Mouse (Mus musculus) lung, postnatal 0 days (tissue): Measurements from ENCODE around the gene Rag1. TPM values are rescaled to one million over a fixed set of nuclear protein-coding genes. Genes with fewer than 3 reads are reported as not detected.

Experiments
- ATAC-seq: fragments of 200-750 bp; cut with Nextera tagmentation; 2 replicates; pipeline ENCODE4 v1.8.0; 2017; ENCODE audit warnings: moderate library complexity
- DNase-seq: peaks from one replicate; pipeline ENCODE4 v3.0.0-alpha.2; 2016; ENCODE audit warnings: low spot score
- H3K27ac ChIP-seq: fragments of 300-500 bp; sonication (generic); 2 replicates; pipeline ENCODE4 v1.5.1; 2014; ENCODE audit warnings: antibody characterized with exemption, mild to moderate bottlenecking, low read length, mixed read lengths
- H3K27me3 ChIP-seq: fragments of 300-500 bp; sonication (generic); replicated peaks from 2 replicates; pipeline ENCODE4 v1.6.1; 2014; ENCODE audit warnings: low read length, mixed read lengths; ENCODE audit not compliant: insufficient read depth
- H3K36me3 ChIP-seq: fragments of 300-500 bp; sonication (generic); 2 replicates; pipeline ENCODE4 v1.6.1; 2014; ENCODE audit warnings: low read length, mixed read lengths; ENCODE audit not compliant: insufficient read depth
- H3K4me1 ChIP-seq: fragments of 300-500 bp; sonication (generic); 2 replicates; pipeline ENCODE4 v1.6.1; 2014; ENCODE audit warnings: antibody characterized with exemption, low read depth, low read length, mixed read lengths; ENCODE audit not compliant: insufficient read depth
- H3K4me2 ChIP-seq: fragments of 300-500 bp; sonication (generic); replicated peaks from 2 replicates; pipeline ENCODE4 v1.6.1; 2014; ENCODE audit warnings: low read depth, mild to moderate bottlenecking, low read length, moderate library complexity, mixed read lengths
- H3K4me3 ChIP-seq: fragments of 300-500 bp; sonication (generic); 2 replicates; pipeline ENCODE4 v1.5.1; 2014; ENCODE audit warnings: low read depth, low read length
- H3K9ac ChIP-seq: fragments of 300-500 bp; sonication (generic); replicated peaks from 2 replicates; pipeline ENCODE4 v1.6.1; 2014; ENCODE audit warnings: low read depth, mild to moderate bottlenecking
- H3K9me3 ChIP-seq: fragments of 300-500 bp; sonication (generic); 2 replicates; pipeline ENCODE4 v1.6.1; 2016; ENCODE audit warnings: low read length, mixed read lengths
- CTCF ChIP-seq: IDR thresholded peaks from 2 replicates; pipeline ENCODE4 v1.5.1; 2016; ENCODE audit warnings: antibody characterized with exemption, mild to moderate bottlenecking
- EP300 ChIP-seq: IDR thresholded peaks from 2 replicates; pipeline ENCODE4 v1.6.1; 2016; ENCODE audit warnings: antibody characterized with exemption, mild to moderate bottlenecking, control low read depth
- WGBS: fragments of 180-500 bp; shearing (Covaris S2); extraction: QIAGEN DNeasy Blood & Tissue Kit; methylation state at CpG from one replicate; pipeline ENCODE4 v1.1.7; 2014; 5-methylcytosine and 5-hydroxymethylcytosine counted together
- polyA plus RNA-seq: library from polyadenylated mRNA; unstranded; fragments of >200 nt; fragmentation: Nextera tagmentation; extraction: Ambion mirVana; gene quantifications from 2 replicates; pipeline ENCODE4 v1.2.1, GENCODE M21; 2015

Rag1 gene
- polyA plus RNA-seq, 1 experiment from 2014 or later: 0.06 TPM

DNA sequence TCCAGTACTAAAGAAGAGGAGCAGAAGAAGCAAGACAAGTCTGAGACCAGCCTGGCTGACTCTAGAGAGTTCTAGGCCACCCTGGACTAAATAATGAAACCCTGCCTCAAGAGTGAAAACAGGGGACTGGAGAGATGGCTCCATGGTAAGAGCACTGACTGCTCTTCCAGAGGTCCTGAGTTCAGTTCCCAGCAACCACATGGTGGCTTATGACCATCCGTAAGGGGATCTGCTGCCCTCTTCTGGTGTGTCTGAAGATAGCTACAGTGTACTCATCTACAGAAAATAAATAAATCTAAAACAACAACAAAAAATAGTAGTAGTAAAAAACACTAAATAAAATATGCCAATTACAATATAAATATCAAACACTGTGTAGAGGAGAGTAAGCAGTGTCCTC is 3.5 kb downstream of the Rag1 start:
- WGBS: 88% methylated on average over 1 of the region's 1 CpGs
- no peak overlapping the region for H3K4me2 ChIP-seq
- no peak overlapping the region for H3K9ac ChIP-seq
- DNase-seq (no peak), ATAC-seq (no peak)
- H3K27me3 ChIP-seq: no peaks in the 10 kb centered on the region
- H3K36me3 ChIP-seq: no peaks in the 10 kb centered on the region
- no peak overlapping the region for H3K27ac ChIP-seq
- no peaks in the 10 kb centered on the region for H3K4me1 ChIP-seq
- H3K9me3 ChIP-seq: no peaks in the 10 kb centered on the region
- no peak overlapping the region for H3K4me3 ChIP-seq
- no peak for TF ChIP-seq EP300
- TF ChIP-seq CTCF: no peak

DNA sequence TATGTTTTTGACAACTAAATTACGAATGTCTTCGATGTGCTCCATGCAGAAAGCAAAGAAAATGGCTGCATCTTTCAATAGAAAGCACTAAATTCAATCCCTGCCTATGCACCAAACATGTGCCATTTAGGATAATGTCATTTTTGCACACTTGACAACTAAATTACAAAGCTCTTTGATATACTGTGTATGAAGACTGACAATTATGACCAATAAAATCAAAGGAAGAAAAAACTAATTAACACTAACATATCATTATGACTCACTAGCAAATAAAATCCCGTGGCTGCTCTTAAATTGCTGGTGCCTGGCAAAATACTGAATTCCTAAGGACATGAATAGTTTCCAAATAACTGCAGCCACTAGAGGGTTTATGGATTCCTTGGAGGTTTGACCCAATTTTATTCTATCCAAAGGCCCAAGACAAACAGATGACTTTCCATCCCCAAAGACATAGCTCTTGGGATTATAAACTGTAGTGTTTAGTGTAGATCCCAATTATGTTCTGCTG is 9.4 kb downstream of the Rag1 start:
- H3K9me3 ChIP-seq: no peaks in the 10 kb centered on the region
- H3K27ac ChIP-seq: no peak overlapping the region
- H3K4me2 ChIP-seq: no peak overlapping the region
- H3K4me1 ChIP-seq: no peaks in the 10 kb centered on the region
- no peaks in the 10 kb centered on the region for H3K36me3 ChIP-seq
- TF ChIP-seq EP300 (no peak), CTCF (no peak)
- 82% methylated on average over 3 of the region's 3 CpGs for WGBS
- H3K27me3 ChIP-seq: no peaks in the 10 kb centered on the region
- DNase-seq (no peak), ATAC-seq (no peak)
- no peak overlapping the region for H3K4me3 ChIP-seq
- no peak overlapping the region for H3K9ac ChIP-seq

DNA sequence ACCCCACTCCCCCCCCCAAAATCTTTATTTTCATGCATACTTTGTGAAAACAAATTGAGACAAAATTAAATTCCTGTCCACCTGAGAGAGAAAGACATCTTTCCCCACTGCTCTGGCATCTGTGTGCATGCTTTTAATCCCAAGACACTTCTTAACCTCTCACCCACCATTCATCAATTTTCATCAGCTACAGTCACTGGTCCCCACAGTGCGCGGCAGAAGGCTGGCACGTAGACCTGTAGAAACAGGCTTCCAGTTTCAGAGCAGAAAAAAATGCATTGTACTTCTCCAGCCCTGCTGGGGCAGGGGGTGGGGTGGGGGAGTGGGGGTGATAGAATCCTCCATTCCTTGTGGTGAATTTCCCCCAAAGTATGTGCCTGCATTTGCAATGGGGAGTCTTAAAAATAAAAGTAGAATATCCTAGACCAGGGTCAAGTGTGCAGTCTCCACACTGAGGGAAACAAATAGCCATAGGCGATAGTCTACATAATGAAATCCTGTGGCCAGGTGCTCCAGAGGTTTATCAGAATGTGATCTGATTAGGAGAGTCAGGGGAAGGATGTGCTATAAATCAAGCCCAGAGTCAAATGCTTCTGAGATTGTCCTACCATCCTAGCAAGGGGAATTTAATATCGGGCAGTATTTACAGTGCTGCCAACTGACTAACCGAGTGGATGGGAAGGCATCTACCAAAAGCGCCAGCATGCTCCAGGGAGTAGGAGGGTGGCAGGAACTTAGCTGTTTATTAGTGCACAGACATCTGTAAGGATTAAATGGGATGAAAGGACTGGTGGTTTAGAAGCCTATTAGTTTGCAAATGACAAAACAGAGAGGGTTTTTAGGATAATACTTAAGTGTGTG is 10.1 kb downstream of the Rag1 start:
- Histone ChIP-seq H3K36me3 (no peaks in the 10 kb centered on the region), H3K4me1 (no peaks in the 10 kb centered on the region), H3K4me3 (no peak overlapping the region), H3K4me2 (no peak overlapping the region), H3K27me3 (no peaks in the 10 kb centered on the region), H3K9ac (no peak overlapping the region), H3K9me3 (no peaks in the 10 kb centered on the region), H3K27ac (no peak overlapping the region)
- ATAC-seq (no peak), DNase-seq (no peak)
- TF ChIP-seq EP300 (no peak), CTCF (no peak)
- 35% methylated on average over 7 of the region's 7 CpGs for WGBS

DNA sequence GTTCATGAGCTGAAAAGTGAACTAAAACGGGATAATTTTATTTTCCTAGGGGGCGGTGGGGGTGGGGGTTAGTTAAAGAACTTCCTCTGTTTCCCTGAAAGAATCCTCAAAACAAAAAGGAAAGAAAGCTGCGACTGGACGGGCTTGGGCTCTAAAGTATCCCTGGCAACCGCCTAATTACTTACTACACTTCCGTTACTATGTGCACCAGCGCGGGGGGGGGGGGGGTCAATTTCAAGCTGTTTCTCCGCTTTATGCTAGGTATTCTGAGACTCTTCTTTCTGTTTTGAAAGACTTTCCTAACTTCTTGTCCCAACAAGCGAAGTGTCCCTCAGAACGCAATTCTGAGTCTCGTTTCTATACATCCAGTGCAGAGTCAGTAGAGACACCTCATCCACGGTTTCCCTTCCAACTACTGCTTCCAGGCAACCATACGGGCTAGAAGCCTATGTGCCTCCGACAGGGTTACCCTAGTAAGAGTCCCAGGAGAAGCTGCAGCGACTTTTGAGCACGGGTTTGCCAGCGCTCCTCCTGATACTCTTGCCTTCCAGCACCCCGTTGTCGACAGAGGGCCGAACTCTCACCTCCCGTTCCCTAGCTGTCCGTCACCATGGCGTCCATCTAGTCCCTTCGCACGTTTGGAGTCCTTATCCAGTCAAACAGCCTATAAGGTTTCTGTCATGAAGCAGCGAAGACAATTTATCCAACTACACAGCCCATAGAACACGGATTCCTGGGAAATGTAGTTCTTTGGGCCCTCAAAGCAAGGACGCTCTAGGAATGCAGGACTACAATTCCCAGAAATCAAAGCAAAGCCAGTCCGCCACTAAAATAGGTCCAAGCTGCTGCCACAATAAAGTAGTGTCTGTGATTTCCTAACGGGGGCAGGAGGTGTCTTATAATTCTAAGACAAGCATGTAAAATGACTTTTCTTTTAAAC is 20.7 kb downstream of the Rag1 start:
- H3K4me3 ChIP-seq: peak overlapping the region; percentile 81
- H3K4me1 ChIP-seq: no peaks in the 10 kb centered on the region
- TF ChIP-seq CTCF (0 out of 2 replicates have a peak, but pooled peaks have one; percentile 10), EP300 (0 out of 2 replicates have a peak, but pooled peaks have one; percentile 20)
- ATAC-seq (peak; percentile 100), DNase-seq (peak; percentile 97)
- H3K9me3 ChIP-seq: no peaks in the 10 kb centered on the region
- peak overlapping the region; percentile 82 for H3K27ac ChIP-seq
- WGBS: 2% methylated on average over 31 of the region's 31 CpGs
- peak overlapping the region; percentile 74 for H3K4me2 ChIP-seq
- H3K36me3 ChIP-seq: no peaks in the 10 kb centered on the region
- no peaks in the 10 kb centered on the region for H3K27me3 ChIP-seq
- H3K9ac ChIP-seq: peak overlapping the region; percentile 39; the same call in 1 of the 2 replicates

DNA sequence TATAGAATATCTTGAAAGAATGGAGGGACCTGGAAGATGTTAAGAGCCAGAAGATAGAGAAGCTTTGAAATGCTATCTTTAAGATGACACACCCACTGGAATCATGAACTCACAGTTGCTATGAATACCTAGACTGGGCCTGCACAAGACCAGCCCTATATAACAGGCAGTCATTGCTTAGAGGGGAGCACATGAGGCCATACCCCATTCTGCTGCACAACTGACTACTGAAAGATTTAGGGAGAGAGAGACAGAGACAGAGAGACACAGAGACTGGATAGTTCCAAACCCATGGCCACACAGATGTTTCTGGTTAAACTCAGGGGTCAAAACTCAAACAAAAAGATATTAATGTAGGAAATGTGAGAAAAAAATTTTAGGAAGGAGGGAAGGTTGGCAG is 22.1 kb downstream of the Rag1 start:
- Histone ChIP-seq H3K27me3 (no peaks in the 10 kb centered on the region), H3K9ac (no peak overlapping the region), H3K36me3 (no peaks in the 10 kb centered on the region), H3K4me3 (no peak overlapping the region), H3K9me3 (no peaks in the 10 kb centered on the region), H3K27ac (no peak overlapping the region), H3K4me2 (no peak overlapping the region), H3K4me1 (no peaks in the 10 kb centered on the region)
- TF ChIP-seq EP300 (no peak), CTCF (no peak)
- DNase-seq: no peak
- ATAC-seq: no peak

DNA sequence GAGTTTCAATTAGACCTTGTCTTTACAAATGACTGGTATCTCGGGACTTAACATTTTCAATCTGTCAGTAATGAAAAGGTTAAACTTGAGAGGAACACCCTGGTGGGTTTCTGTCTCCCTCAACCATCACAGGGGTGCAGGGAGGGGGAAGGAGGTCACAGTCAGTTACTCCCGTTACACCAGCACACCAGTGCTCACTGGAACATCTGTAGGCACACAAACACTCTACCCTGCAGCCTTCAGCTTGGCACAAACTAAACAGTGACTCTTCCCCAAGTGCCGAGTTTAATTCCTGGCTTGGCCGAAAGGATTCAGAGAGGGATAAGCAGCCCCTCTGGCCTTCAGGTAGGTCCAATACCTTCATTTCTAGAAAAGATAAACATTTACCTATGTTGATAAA is 24.8 kb downstream of the Rag1 start, which contains the start of gene Rag2:
Gene Rag2 (plus strand): TSS at position 193 of the 400 bp plus-strand sequence.
- no peak within 1 kb of the TSS for H3K4me3 ChIP-seq
- no peak within 1 kb of the TSS for H3K9ac ChIP-seq
- no peaks in the 10 kb centered on the region for H3K36me3 ChIP-seq
- no peak for ATAC-seq
- no peak within 1 kb of the TSS for H3K4me2 ChIP-seq
- no peaks in the 10 kb centered on the region for H3K9me3 ChIP-seq
- no peak within 1 kb of the TSS for H3K27ac ChIP-seq
- WGBS: 55% methylated on average over 4 of the region's 4 CpGs
- H3K4me1 ChIP-seq: no peaks in the 10 kb centered on the region
- TF ChIP-seq CTCF (no peak), EP300 (no peak)
- no peaks in the 10 kb centered on the region for H3K27me3 ChIP-seq
- no peak for DNase-seq
